Mouse (Mus musculus) MEL (cell line): ENCODE data around the gene B3gat3. TPM values are rescaled to one million over a fixed set of nuclear protein-coding genes. Genes with fewer than 3 reads are reported as not detected.

Source experiments
- DNase-seq: peaks from one replicate; pipeline ENCODE4 v3.0.0; 2011; ENCODE audit warnings: low read depth, low spot score
- H3K27ac ChIP-seq: 2 replicates; pipeline ENCODE4 v1.5.1; 2012; ENCODE audit warnings: low read depth, mild to moderate bottlenecking, control low read depth, low read length, moderate library complexity; ENCODE audit not compliant: control insufficient read depth
- H3K27me3 ChIP-seq, 2 experiments: fragments of 150-350 bp in 1 of 2; sonication (generic) in 1 of 2; 2 replicates each; pipeline ENCODE4 v1.6.1; 2012; ENCODE audit warnings: low read length in 2 of 2, mild to moderate bottlenecking in 2 of 2, improper control_type of control experiment in 1 of 2, moderate library complexity in 1 of 2; ENCODE audit not compliant: insufficient read depth in 2 of 2, control insufficient read depth in 1 of 2
- H3K36me3 ChIP-seq, 2 experiments: 2 replicates each; pipeline ENCODE4 v1.6.1; 2012 to 2014; ENCODE audit warnings: low read length in 2 of 2, improper control_type of control experiment in 1 of 2, inconsistent platforms in 1 of 2, mild to moderate bottlenecking in 1 of 2; ENCODE audit not compliant: insufficient read depth in 2 of 2, control insufficient read depth in 1 of 2
- H3K4me1 ChIP-seq, 2 experiments: fragments of 150-350 bp in 1 of 2; sonication (generic) in 1 of 2; 2 replicates each; pipeline ENCODE4 v1.6.1; 2012; ENCODE audit warnings: low read length in 2 of 2, improper control_type of control experiment in 1 of 2, mild to moderate bottlenecking in 1 of 2; ENCODE audit not compliant: insufficient read depth in 2 of 2, control insufficient read depth in 1 of 2
- H3K4me3 ChIP-seq, 2 experiments: fragments of 150-350 bp in 1 of 2; sonication (generic) in 1 of 2; 2 replicates each; pipeline ENCODE4 v1.5.1; 2012; ENCODE audit warnings: low read depth in 2 of 2, low read length in 2 of 2, mild to moderate bottlenecking in 2 of 2, moderate library complexity in 2 of 2, control low read depth in 1 of 2, improper control_type of control experiment in 1 of 2; ENCODE audit not compliant: control insufficient read depth in 1 of 2, insufficient read depth in 1 of 2
- H3K79me2 ChIP-seq: 2 replicates; pipeline ENCODE4 v1.6.1; 2012; ENCODE audit warnings: mild to moderate bottlenecking, low read length, moderate library complexity; ENCODE audit not compliant: control insufficient read depth, poor library complexity, insufficient read depth
- H3K9ac ChIP-seq: 2 replicates; pipeline ENCODE4 v1.6.1; 2012; ENCODE audit warnings: low read depth, mild to moderate bottlenecking, control low read depth, low read length, moderate library complexity; ENCODE audit not compliant: control insufficient read depth, poor library complexity, severe bottlenecking
- H3K9me3 ChIP-seq: fragments of 150-350 bp; sonication (generic); replicated peaks from 2 replicates; pipeline ENCODE4 v1.6.1; 2012; ENCODE audit warnings: mild to moderate bottlenecking, low read length, improper control_type of control experiment, moderate library complexity; ENCODE audit not compliant: insufficient read depth
- BHLHE40 ChIP-seq: IDR thresholded peaks from 2 replicates; pipeline ENCODE4 v1.6.1; 2012; ENCODE audit warnings: low read depth, mild to moderate bottlenecking, inconsistent platforms, low read length, improper control_type of control experiment, borderline replicate concordance
- CHD1 ChIP-seq: IDR thresholded peaks from 2 replicates; pipeline ENCODE4 v1.6.1; 2012; ENCODE audit warnings: low read depth, mild to moderate bottlenecking, inconsistent platforms, low read length, improper control_type of control experiment
- CHD2 ChIP-seq: IDR thresholded peaks from 2 replicates; pipeline ENCODE4 v1.6.1; 2011; ENCODE audit warnings: low read length, improper control_type of control experiment
- CTCF ChIP-seq, 3 experiments: IDR thresholded peaks in 2 of 3; conservative IDR thresholded peaks in 1 of 3; 2 replicates each; pipeline ENCODE4 v1.5.1; 2011 to 2012; ENCODE audit warnings: low read length in 3 of 3, low read depth in 2 of 3, mild to moderate bottlenecking in 2 of 3, improper control_type of control experiment in 1 of 3, inconsistent platforms in 1 of 3, mixed read lengths in 1 of 3, moderate library complexity in 1 of 3; ENCODE audit not compliant: control insufficient read depth in 1 of 3, insufficient read depth in 1 of 3, poor library complexity in 1 of 3, severe bottlenecking in 1 of 3
- E2F4 ChIP-seq: IDR thresholded peaks from 2 replicates; pipeline ENCODE4 v1.6.1; 2011; ENCODE audit warnings: low read depth, low read length, improper control_type of control experiment, borderline replicate concordance
- ELF1 ChIP-seq: IDR thresholded peaks from 2 replicates; pipeline ENCODE4 v1.6.1; 2014; ENCODE audit warnings: low read depth, mild to moderate bottlenecking, inconsistent platforms, low read length, improper control_type of control experiment, moderate library complexity
- ETS1 ChIP-seq: IDR thresholded peaks from 2 replicates; pipeline ENCODE4 v1.6.1; 2012; ENCODE audit warnings: low read depth, mild to moderate bottlenecking, inconsistent platforms, low read length, improper control_type of control experiment, moderate library complexity
- GABPA ChIP-seq: IDR thresholded peaks from 2 replicates; pipeline ENCODE4 v1.6.1; 2012; ENCODE audit warnings: low read depth, mild to moderate bottlenecking, inconsistent platforms, low read length, improper control_type of control experiment, moderate library complexity
- GATA1 ChIP-seq: IDR thresholded peaks from 2 replicates; pipeline ENCODE4 v1.6.1; 2011; ENCODE audit warnings: low read depth, low read length, improper control_type of control experiment
- HCFC1 ChIP-seq: IDR thresholded peaks from 2 replicates; pipeline ENCODE4 v1.6.1; 2012; ENCODE audit warnings: low read depth, mild to moderate bottlenecking, inconsistent platforms, low read length, improper control_type of control experiment, moderate library complexity
- JUND ChIP-seq: IDR thresholded peaks from 2 replicates; pipeline ENCODE4 v1.6.1; 2011; ENCODE audit warnings: low read depth, mild to moderate bottlenecking, improper control_type of control experiment, low read length
- KAT2A ChIP-seq: conservative IDR thresholded peaks from 2 replicates; pipeline ENCODE4 v1.6.1; 2012; ENCODE audit warnings: low read depth, low read length, improper control_type of control experiment, inconsistent platforms
- MAX ChIP-seq: IDR thresholded peaks from 2 replicates; pipeline ENCODE4 v1.6.1; 2011; ENCODE audit warnings: low read length, improper control_type of control experiment
- MAZ ChIP-seq: IDR thresholded peaks from 2 replicates; pipeline ENCODE4 v1.6.1; 2012; ENCODE audit warnings: low read depth, mild to moderate bottlenecking, inconsistent platforms, low read length, improper control_type of control experiment
- MXI1 ChIP-seq: IDR thresholded peaks from 2 replicates; pipeline ENCODE4 v1.6.1; 2011; ENCODE audit warnings: mild to moderate bottlenecking, low read depth, low read length, improper control_type of control experiment
- MYB ChIP-seq: IDR thresholded peaks from 2 replicates; pipeline ENCODE4 v1.6.1; 2011; ENCODE audit warnings: mild to moderate bottlenecking, low read depth, low read length, improper control_type of control experiment
- NRF1 ChIP-seq: IDR thresholded peaks from 2 replicates; pipeline ENCODE4 v1.6.1; 2014; ENCODE audit warnings: low read depth, mild to moderate bottlenecking, inconsistent platforms, low read length, improper control_type of control experiment, moderate library complexity; ENCODE audit not compliant: poor library complexity, insufficient read depth, severe bottlenecking
- POLR2A ChIP-seq, 2 experiments: IDR thresholded peaks; 2 replicates each; pipeline ENCODE4 v1.6.1; 2011 to 2012; ENCODE audit warnings: low read length in 2 of 2, mild to moderate bottlenecking in 2 of 2, control low read depth in 1 of 2, improper control_type of control experiment in 1 of 2, low read depth in 1 of 2, moderate library complexity in 1 of 2; ENCODE audit not compliant: control insufficient read depth in 1 of 2, insufficient read depth in 1 of 2, poor library complexity in 1 of 2
- RAD21 ChIP-seq: IDR thresholded peaks from 2 replicates; pipeline ENCODE4 v1.6.1; 2011; ENCODE audit warnings: mild to moderate bottlenecking, low read depth, low read length, improper control_type of control experiment
- TCF12 ChIP-seq: IDR thresholded peaks from 2 replicates; pipeline ENCODE4 v1.6.1; 2014; ENCODE audit warnings: low read depth, mild to moderate bottlenecking, inconsistent platforms, low read length, improper control_type of control experiment, moderate library complexity
- USF2 ChIP-seq, 2 experiments: IDR thresholded peaks; 2 replicates each; pipeline ENCODE4 v1.6.1; 2011 to 2012; ENCODE audit warnings: improper control_type of control experiment in 2 of 2, low read length in 2 of 2, borderline replicate concordance in 1 of 2, inconsistent platforms in 1 of 2, low read depth in 1 of 2, mild to moderate bottlenecking in 1 of 2; ENCODE audit not compliant: insufficient read depth in 1 of 2
- ZKSCAN1 ChIP-seq: IDR thresholded peaks from 2 replicates; pipeline ENCODE4 v1.6.1; 2012; ENCODE audit warnings: low read depth, mild to moderate bottlenecking, inconsistent platforms, low read length, improper control_type of control experiment, moderate library complexity
- ZNF384 ChIP-seq: IDR thresholded peaks from 2 replicates; pipeline ENCODE4 v1.6.1; 2012; ENCODE audit warnings: low read depth, mild to moderate bottlenecking, inconsistent platforms, low read length, improper control_type of control experiment
- polyA plus RNA-seq, 2 experiments: library from polyadenylated mRNA; stranded (reverse) in 1 of 2; unstranded in 1 of 2; fragments of >175 nt in 1 of 2; fragments of >200 nt in 1 of 2; gene quantifications; 2 replicates each; pipeline versions ENCODE4 v1.2.1 to v1.2.4; 2012; ENCODE audit warnings: low replicate concordance in 2 of 2, low read depth in 1 of 2; ENCODE audit not compliant: insufficient read length in 2 of 2, insufficient read depth in 1 of 2, missing spikeins in 1 of 2
- total RNA-seq: library from RNA; depleted of rRNA; stranded (reverse); fragments of 300-350 nt; gene quantifications from 2 replicates; pipeline ENCODE4 v1.2.3, GENCODE M21; 2012

The B3gat3 gene
- total and polyA plus RNA-seq, 3 experiments = 26.2 to 35.4 TPM; not detected in 1

- Histone ChIP-seq H3K4me1 (peaks cover 6 to 16% of the 10 kb centered on the region in 2 experiments), H3K4me3 (no peak overlapping the region), H3K9ac (no peak overlapping the region), H3K27me3 (no peaks in the 10 kb centered on the region), H3K27ac (no peak overlapping the region), H3K79me2 (peaks cover 42% of the 10 kb centered on the region), H3K36me3 (peaks cover 24 to 27% of the 10 kb centered on the region in 2 experiments), H3K9me3 (no peaks in the 10 kb centered on the region)
- no peak for DNase-seq
- no peak for TF ChIP-seq RAD21
- TF ChIP-seq KAT2A = no peak
- no peak for TF ChIP-seq MYB
- TF ChIP-seq CHD2 = no peak
- no peak for TF ChIP-seq USF2 (IDR thresholded peaks at IDR 0.05; ENCODE audit: borderline replicate concordance in 1 of 2, insufficient read depth in 1 of 2, low read depth in 1 of 2, low read length in 2 of 2)
- TF ChIP-seq GABPA = no peak
- no peak for TF ChIP-seq HCFC1
Measured at GRCm38 (mm10) chr19:8965771-8966170, 45.6 kb downstream of the B3gat3 start.

- Histone ChIP-seq H3K27ac (peak overlapping the region; percentile 88), H3K9ac (peak overlapping the region; percentile 77)
- no peak for DNase-seq
Measured at GRCm38 (mm10) chr19:8966198-8966589, 46.0 kb downstream of the B3gat3 start.

GRCm38 (mm10) chr19:8966590-8967372 is 46.6 kb downstream of the B3gat3 start, which contains the start of gene Eef1g:
Eef1g (plus strand) TSS chr19:8967041.
- no peaks in the 10 kb centered on the region for H3K9me3 ChIP-seq
- DNase-seq = peak; percentile 99
- no peaks in the 10 kb centered on the region for H3K27me3 ChIP-seq
- TF ChIP-seq USF2 (IDR thresholded peaks at IDR 0.05; ENCODE audit: borderline replicate concordance in 1 of 2, insufficient read depth in 1 of 2, low read depth in 1 of 2, low read length in 2 of 2) = no peak
- TF ChIP-seq ZNF384 = no peak
- no peak for TF ChIP-seq CHD1
- peak; percentile 86 for TF ChIP-seq MXI1
- TF ChIP-seq MAX = peak; percentile 56; the same call in 1 of the 2 replicates
- TF ChIP-seq ZKSCAN1 = no peak
- peak; percentile 78 for TF ChIP-seq TCF12
- no peak for TF ChIP-seq CTCF (IDR thresholded peaks at IDR 0.05 in 2 of 3, conservative IDR thresholded peaks at IDR 0.05 in 1 of 3; ENCODE audit: control insufficient read depth in 1 of 3, insufficient read depth in 1 of 3, low read depth in 2 of 3, low read length in 3 of 3, poor library complexity in 1 of 3, severe bottlenecking in 1 of 3)
- peak; percentile 83 for TF ChIP-seq NRF1
- TF ChIP-seq POLR2A (IDR thresholded peaks at IDR 0.05; ENCODE audit: control insufficient read depth in 1 of 2, insufficient read depth in 1 of 2, low read depth in 1 of 2, low read length in 2 of 2, poor library complexity in 1 of 2) = peak; percentile 86 to 87; a peak in 3 of 4 replicates
- TF ChIP-seq MAZ = peak; percentile 63; the same call in 1 of the 2 replicates
- TF ChIP-seq ETS1 = peak; percentile 35
- TF ChIP-seq BHLHE40 = peak; percentile 4; the same call in 1 of the 2 replicates
- peak; percentile 85 for TF ChIP-seq KAT2A
- peak; percentile 75; the same call in 1 of the 2 replicates for TF ChIP-seq ELF1
- TF ChIP-seq E2F4 = no peak
- no peak for TF ChIP-seq JUND
- no peak for TF ChIP-seq GATA1

More at GRCm38 (mm10) chr19:8966198-8966589, 46.0 kb downstream of the B3gat3 start:
- Histone ChIP-seq H3K9me3 (no peaks in the 10 kb centered on the region), H3K36me3 (peaks cover 27 to 28% of the 10 kb centered on the region in 2 experiments), H3K4me1 (peaks cover 6 to 20% of the 10 kb centered on the region in 2 experiments), H3K79me2 (peaks cover 46% of the 10 kb centered on the region), H3K27me3 (no peaks in the 10 kb centered on the region), H3K4me3 (peak overlapping the region; percentile 66 to 80)
- no peak for TF ChIP-seq USF2 (IDR thresholded peaks at IDR 0.05; ENCODE audit: borderline replicate concordance in 1 of 2, insufficient read depth in 1 of 2, low read depth in 1 of 2, low read length in 2 of 2)

More at GRCm38 (mm10) chr19:8966590-8967372, 46.6 kb downstream of the B3gat3 start, which contains the start of gene Eef1g:
- Histone ChIP-seq H3K4me1 (peaks cover 6 to 22% of the 10 kb centered on the region in 2 experiments), H3K79me2 (peaks cover 49% of the 10 kb centered on the region), H3K4me3 (peak within 1 kb of the TSS; percentile 91 to 93), H3K27ac (peak within 1 kb of the TSS; percentile 88), H3K9ac (peak within 1 kb of the TSS; percentile 94), H3K36me3 (peaks cover 25 to 34% of the 10 kb centered on the region in 2 experiments)
